Mouse (Mus musculus): Measurements from ENCODE around the gene Etnk1.

- TF ChIP-seq EP300 (IDR thresholded peaks at IDR 0.05) (no peak), CTCF (IDR thresholded peaks at IDR 0.05) (no peak)
Measured at GRCm38 (mm10) chr6:143212766-143213165, 45.7 kb downstream of the Etnk1 start.
